Mouse (Mus musculus): ENCODE data around the gene Plppr4.

Plppr4 gene

GRCm38 (mm10) chr3:117360528-117360927 is at the start of gene Plppr4:
TSS of gene Plppr4 (minus strand) at chr3:117360876.
- DNase-seq (ENCODE audit: low spot score): peak; percentile 4

- no peak for DNase-seq (ENCODE audit: low spot score)
Observed at GRCm38 (mm10) chr3:117405821-117406220, 45.1 kb upstream of the Plppr4 start.

DNA sequence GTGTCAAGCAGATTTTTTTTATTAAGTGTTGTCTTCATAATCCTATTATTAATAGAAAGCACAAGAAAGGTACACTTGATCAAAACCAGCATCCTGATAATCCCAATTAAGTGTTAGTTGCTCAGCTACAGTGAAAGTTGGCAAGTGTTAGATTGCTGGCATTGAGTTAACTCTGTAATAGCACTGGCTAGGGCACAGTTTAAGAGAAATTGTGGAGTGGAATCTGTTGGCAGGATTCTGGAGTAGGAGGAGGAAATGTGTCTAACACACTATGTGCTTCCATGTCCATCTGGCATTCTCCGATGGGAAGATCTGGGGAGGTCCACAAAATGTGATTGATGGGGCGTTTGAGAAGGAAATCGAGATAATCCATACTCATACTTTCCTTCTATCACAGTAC is 43.1 kb upstream of the Plppr4 start:
- DNase-seq (ENCODE audit: low spot score): no peak

DNA sequence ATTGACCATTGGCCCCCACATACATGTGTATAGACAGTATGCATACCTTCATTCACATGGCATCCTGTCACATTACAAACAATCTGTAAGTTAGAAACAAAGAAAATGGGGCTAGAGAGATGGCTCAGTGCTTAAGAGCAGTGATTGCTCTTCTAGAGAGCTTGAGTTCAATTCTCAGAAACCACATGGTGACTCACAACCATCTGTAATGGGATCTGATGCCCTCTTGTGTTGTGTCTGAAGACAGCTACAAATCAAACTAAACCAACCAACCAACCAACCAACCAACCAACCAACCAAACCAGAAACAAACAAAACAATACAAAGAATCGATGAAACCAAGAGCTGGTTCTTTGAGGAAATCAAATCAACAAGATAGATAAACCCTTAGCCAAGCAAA is 5.4 kb upstream of the Plppr4 start:
- DNase-seq (ENCODE audit: low spot score): no peak

DNA sequence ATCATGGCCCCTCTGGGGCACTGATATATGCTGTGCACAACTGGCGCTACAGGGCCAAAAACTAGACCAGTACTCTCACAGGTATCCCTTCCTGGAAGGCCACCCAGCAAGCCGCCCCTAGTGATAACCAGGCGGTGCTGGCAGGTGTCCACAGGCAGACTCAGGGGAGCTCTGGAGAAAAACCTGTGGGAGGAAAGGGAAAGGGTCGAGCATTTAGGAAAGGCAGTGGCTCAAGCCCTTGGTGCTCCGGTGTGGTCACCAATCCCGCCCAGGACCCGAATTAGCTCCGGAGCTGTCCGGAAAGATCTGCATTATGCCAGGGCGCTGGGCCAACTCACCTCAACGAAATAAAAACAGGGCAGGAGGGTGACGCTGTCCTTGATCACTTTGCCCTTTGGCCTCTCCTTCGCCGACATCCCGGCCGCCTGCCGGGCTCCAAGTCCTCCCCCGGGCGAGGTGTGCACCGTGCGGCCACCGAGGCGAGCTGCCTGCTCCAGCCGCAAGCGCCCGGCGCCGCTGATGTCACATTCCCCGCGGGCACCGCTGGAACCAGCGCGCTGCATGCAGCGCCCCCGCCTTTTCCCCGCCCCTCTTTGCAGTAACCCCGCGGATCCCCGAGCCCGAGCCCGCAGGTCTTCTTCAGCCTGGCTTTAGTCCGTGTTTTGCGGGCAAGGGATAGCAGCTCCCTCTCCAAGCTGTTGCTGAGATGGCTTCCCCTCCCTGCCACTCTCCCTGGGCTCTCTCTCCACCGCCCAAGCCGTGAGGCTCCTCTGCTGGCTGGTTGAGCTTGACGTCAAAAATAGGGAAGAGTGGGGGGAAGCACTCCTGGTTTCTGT is 772 bp downstream of the Plppr4 start:
- peak; percentile 53 for DNase-seq (ENCODE audit: low spot score)

GRCm38 (mm10) chr3:117358981-117359628 is 1.6 kb downstream of the Plppr4 start:
- no peak for DNase-seq (ENCODE audit: low spot score)

DNA sequence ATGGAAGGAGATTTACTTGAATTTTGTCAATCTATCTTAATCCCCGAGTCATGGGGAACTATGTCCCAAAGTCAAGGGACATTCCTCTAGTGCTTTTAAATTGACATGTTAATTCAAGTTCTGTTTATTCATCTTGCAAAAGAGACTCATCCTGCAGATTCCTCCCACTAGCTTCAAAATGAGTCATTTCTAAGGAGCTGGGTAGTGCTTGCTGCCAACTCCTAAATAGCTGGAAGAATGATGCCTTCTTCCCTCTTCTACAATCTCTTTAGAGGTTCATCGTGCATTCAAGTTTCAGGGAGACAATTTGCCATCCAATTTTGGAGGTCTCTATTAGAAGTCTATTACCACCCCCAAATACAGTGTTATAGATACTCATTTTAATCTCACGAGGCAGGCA is 3.3 kb downstream of the Plppr4 start:
- no peak for DNase-seq (ENCODE audit: low spot score)

DNA sequence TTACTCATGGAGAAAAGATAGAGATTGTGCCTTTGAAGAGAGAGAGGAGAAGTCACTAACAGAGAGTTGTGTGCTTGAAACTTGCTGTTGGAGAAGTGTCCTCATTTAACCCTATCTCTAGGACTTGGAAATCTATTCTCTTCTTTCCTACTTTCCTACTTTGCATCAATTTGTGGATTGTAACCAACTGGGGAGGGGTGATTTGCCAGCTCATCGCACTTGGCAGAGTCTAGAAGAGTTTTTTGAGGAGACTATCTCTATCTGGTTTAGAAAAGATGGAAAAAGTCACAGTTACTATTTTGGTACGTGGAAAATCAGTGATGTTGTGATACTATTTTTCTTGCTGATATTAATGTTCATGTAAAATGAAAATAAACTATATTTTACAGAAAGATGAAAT is 6.7 kb downstream of the Plppr4 start:
- DNase-seq (ENCODE audit: low spot score): no peak

GRCm38 (mm10) chr3:117346351-117346750 is 14.3 kb downstream of the Plppr4 start:
- DNase-seq (ENCODE audit: low spot score): no peak

DNA sequence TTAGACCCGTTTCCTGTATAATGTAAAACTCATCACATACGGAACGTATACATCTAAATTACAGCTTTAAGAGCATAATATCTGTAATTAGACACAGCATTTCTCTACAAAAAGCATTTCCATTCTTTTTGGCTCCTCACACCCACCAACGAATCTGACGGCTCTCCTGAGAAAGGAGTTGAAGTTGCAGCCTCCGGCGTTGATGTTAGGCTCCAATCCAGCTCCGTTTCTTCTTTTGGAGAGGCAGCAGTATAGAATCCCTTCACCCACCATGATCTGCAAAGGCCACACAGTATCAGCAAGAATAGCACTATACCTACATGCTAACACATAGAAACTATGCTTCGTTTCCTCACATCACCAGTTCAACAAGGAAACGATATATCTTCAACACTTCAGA is 29.2 kb downstream of the Plppr4 start:
- DNase-seq (ENCODE audit: low spot score): no peak

GRCm38 (mm10) chr3:117329485-117329884 is 31.2 kb downstream of the Plppr4 start:
- DNase-seq (ENCODE audit: low spot score): no peak

GRCm38 (mm10) chr3:117326551-117326950 is 34.1 kb downstream of the Plppr4 start:
- no peak for DNase-seq (ENCODE audit: low spot score)

- DNase-seq (ENCODE audit: low spot score): no peak
Observed at GRCm38 (mm10) chr3:117319671-117320070, 41.0 kb downstream of the Plppr4 start.

- DNase-seq (ENCODE audit: low spot score): no peak
Observed at GRCm38 (mm10) chr3:117313339-117313738, 47.3 kb downstream of the Plppr4 start.

GRCm38 (mm10) chr3:117312097-117312496 is 48.6 kb downstream of the Plppr4 start:
- no peak for DNase-seq (ENCODE audit: low spot score)

GRCm38 (mm10) chr3:117310801-117311368 is 49.8 kb downstream of the Plppr4 start:
- no peak for DNase-seq (ENCODE audit: low spot score)

GRCm38 (mm10) chr3:117309580-117309910 is 51.1 kb downstream of the Plppr4 start:
- DNase-seq (ENCODE audit: low spot score): no peak

- no peak for DNase-seq (ENCODE audit: low spot score)
Observed at GRCm38 (mm10) chr3:117308895-117309579, 51.6 kb downstream of the Plppr4 start.

- DNase-seq (ENCODE audit: low spot score): no peak
Observed at GRCm38 (mm10) chr3:117307555-117307954, 53.1 kb downstream of the Plppr4 start.

- no peak for DNase-seq (ENCODE audit: low spot score)
Observed at GRCm38 (mm10) chr3:117304037-117304436, 56.6 kb downstream of the Plppr4 start.

DNA sequence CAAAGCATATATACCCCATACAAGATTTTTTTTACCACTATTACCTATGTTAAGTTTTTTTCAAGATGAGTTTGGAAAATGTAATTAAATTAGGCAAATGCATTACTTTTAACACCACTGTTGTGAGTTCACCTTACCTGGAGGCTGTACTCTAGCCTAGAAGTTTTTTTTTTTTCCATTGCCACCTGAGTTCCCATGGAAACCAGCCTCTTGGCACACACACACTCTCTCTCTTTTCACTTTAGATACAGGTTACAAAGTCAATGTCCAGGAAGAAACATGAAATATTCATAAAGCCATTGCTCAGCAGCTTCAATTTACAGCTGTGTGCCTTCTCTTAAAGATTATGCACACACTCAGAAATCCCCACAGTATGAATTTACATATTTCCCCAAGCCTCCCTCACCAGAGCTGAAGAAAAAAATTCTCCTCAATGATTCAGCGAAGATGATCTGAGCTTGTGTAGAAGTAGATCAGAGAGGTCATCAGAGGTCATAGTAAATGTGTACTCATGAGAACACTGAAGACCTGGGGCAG is 59.9 kb downstream of the Plppr4 start:
- DNase-seq (ENCODE audit: low spot score): no peak

DNA sequence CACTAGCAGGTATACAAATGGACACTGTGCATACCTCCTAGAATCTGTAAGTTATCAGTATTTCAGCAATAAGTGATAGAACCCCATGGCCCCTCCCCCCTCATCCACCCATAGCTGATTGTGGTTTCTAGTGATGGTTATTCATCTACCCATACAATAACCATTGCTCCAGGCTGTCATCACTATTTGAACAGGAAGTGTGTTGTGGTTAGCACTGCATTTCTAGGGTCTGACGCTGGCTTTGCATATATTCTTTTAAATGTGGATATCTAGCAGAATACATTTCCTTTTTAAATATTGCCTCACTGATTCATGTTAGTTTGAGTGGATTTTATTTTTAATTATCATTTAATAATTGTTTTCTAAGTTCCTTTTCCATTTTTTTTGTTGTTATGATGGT is 62.9 kb downstream of the Plppr4 start:
- DNase-seq (ENCODE audit: low spot score): no peak

Measured in ovary, postnatal 36 days (tissue).